Mouse (Mus musculus): Measurements from ENCODE around the gene Prl2c1.

GRCm38 (mm10) chr13:27801354-27801753 lies 47.8 kb upstream of the Prl2c1 start, which contains the start of gene Prl2a1:
- TF ChIP-seq EP300 (IDR thresholded peaks at IDR 0.05; ENCODE audit: low read depth) (no peak), CTCF (IDR thresholded peaks at IDR 0.05; ENCODE audit: low read depth) (no peak)

All from heart, postnatal 0 days (tissue).